Mouse (Mus musculus): ENCODE measurements around the gene Clstn3. TPM values are rescaled to one million over a fixed set of nuclear protein-coding genes. Genes with fewer than 3 reads are reported as not detected.
"Not testable (repeated sequence)": the region's sequence is repeated elsewhere in the genome, so short reads cannot be mapped to it uniquely, and the experiment has no call there.

Gene Clstn3
- polyA plus RNA-seq, 1 experiment: 0.44 TPM

DNA sequence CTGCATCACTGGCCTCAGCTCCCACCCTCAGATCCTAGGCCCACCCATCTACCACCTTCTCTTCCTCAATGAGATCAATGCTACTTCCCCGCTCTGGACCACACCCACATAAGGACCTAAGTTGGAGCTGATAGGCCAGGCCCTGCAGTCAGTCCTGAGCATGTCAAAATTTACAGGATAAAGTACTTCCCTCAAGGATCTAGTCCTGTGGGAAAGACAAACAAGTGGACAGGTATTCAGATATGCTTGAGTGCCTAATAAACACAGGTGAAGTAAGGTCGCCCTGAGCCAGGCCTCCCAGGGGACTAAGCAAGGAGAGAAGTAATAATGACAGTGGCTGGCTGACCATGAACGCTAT lies 15.0 kb upstream of the Clstn3 start:
- Histone ChIP-seq H3K4me1 (ENCODE audit: control insufficient read depth, insufficient read depth, insufficient read length, low read length) (peaks cover 27% of the 10 kb centered on the region), H3K27me3 (ENCODE audit: control insufficient read depth, insufficient read depth, low read length) (no peaks in the 10 kb centered on the region), H3K36me3 (ENCODE audit: control insufficient read depth, insufficient read depth, low read length) (no peaks in the 10 kb centered on the region), H3K27ac (ENCODE audit: insufficient read depth, low read depth, low read length) (no peak overlapping the region), H3K4me3 (ENCODE audit: low read depth, low read length) (no peak overlapping the region)
- 58% methylated on average over 3 of the region's 3 CpGs for WGBS
- TF ChIP-seq POLR2A (IDR thresholded peaks at IDR 0.05; ENCODE audit: low read depth, low read length) (no peak), CTCF (IDR thresholded peaks at IDR 0.05; ENCODE audit: extremely low read depth, insufficient read length, insufficient replicate concordance, low read depth, low read length) (no peak)

DNA sequence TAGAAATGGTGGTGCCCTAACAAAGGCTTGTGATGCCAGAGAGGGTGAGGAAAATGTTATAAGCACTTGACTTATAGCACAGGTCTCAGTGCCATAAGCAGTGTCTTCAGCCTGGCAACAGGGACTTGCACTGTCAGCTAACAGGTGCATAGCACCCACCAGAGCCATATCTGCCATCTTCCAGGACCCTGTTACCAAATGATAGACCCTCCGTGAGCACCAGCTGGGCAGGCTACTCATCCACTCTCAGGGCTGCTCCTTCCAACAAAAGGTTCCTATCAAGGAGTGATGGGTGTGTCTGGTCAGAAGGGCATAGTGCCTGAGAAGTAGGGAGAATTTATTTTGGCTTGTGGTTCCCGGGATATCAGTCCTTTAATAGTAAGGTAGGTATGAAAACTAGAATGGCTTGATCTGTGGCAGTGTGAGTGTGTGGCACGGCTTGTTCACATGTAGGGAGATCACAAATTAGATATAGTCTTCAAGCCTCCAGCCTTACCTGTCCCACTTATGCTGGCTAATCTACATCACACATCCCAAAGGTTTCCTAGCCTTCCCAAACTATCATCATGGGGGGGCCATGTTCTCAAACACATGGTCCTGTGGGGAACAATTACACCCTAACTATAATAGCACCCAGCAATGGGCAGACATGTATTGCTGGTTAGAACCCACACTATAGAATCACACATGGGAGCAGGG lies 14.4 kb upstream of the Clstn3 start:
- Histone ChIP-seq H3K36me3 (ENCODE audit: control insufficient read depth, insufficient read depth, low read length) (no peaks in the 10 kb centered on the region), H3K27me3 (ENCODE audit: control insufficient read depth, insufficient read depth, low read length) (no peaks in the 10 kb centered on the region), H3K27ac (ENCODE audit: insufficient read depth, low read depth, low read length) (peak overlapping the region; percentile 80), H3K4me3 (ENCODE audit: low read depth, low read length) (no peak overlapping the region), H3K4me1 (ENCODE audit: control insufficient read depth, insufficient read depth, insufficient read length, low read length) (peaks cover 27% of the 10 kb centered on the region)
- 34% methylated on average over 3 of the region's 3 CpGs for WGBS
- TF ChIP-seq POLR2A (IDR thresholded peaks at IDR 0.05; ENCODE audit: low read depth, low read length): no peak
- no peak for TF ChIP-seq CTCF (IDR thresholded peaks at IDR 0.05; ENCODE audit: extremely low read depth, insufficient read length, insufficient replicate concordance, low read depth, low read length)

DNA sequence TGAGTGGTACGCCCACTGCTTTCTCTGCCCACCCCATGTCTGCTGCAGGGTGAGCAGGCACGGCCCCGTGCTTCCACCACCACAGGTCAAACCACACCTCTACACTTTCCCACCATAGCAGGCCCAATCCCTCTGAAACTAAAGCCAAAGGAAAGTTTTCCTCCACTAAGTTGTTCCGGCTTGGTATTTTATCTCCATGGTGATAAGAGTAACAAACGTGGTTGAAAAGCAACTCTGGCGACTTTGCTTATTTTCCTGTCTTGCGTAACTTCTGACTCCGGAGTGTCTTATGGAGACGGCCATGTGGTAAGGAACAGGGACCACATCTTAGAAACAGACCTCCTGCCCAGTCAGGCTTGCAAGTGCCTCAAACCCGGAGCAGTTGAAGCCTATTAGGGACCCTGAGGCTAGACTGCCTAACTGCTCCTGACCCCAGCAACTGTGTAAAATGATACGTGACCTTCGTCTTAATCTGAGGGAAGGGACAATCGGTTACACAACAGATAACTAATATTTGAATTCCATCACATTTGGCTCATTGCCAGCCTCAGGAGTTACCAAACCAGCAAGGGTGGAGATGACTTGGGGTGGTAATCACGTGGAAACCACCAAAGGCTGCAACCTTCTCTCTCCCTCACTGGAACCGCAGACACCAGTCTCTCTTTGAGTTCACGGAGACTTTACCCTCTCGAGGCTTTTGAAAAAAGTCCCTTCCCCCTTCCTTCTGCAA lies 13.5 kb upstream of the Clstn3 start:
- 8% methylated on average over 17 of the region's 17 CpGs for whole genome bisulfite sequencing
- Histone ChIP-seq H3K27ac (ENCODE audit: insufficient read depth, low read depth, low read length) (peak overlapping the region; percentile 80), H3K36me3 (ENCODE audit: control insufficient read depth, insufficient read depth, low read length) (no peaks in the 10 kb centered on the region), H3K27me3 (ENCODE audit: control insufficient read depth, insufficient read depth, low read length) (no peaks in the 10 kb centered on the region), H3K4me1 (ENCODE audit: control insufficient read depth, insufficient read depth, insufficient read length, low read length) (peaks cover 26% of the 10 kb centered on the region), H3K4me3 (ENCODE audit: low read depth, low read length) (peak overlapping the region; percentile 4)
- TF ChIP-seq CTCF (IDR thresholded peaks at IDR 0.05; ENCODE audit: extremely low read depth, insufficient read length, insufficient replicate concordance, low read depth, low read length) (no peak), POLR2A (IDR thresholded peaks at IDR 0.05; ENCODE audit: low read depth, low read length) (no peak)

DNA sequence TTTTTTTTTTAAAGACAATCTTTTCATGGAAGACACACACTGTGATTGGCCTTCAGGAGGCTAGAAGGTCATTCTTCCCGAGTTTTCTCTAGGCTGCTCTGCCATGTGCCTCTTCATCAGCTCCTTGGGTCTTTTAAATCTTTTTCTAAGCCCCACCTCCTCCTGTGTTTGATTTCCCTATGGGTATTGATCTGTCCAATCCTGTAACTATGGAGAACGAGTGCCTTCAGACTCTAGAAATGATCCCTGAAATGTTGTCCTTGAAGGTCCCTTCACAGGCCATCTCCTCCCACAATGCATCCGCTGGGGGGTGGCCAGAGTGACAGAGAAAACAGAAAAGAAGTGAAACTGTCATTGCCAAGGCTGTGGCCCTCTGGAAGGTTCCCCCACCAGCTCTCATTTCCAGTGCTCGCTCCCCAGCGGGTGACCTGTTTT lies 12.6 kb upstream of the Clstn3 start:
- WGBS: 52% methylated on average over 5 of the region's 5 CpGs
- Histone ChIP-seq H3K27me3 (ENCODE audit: control insufficient read depth, insufficient read depth, low read length) (no peaks in the 10 kb centered on the region), H3K4me3 (ENCODE audit: low read depth, low read length) (no peak overlapping the region), H3K36me3 (ENCODE audit: control insufficient read depth, insufficient read depth, low read length) (no peaks in the 10 kb centered on the region), H3K27ac (ENCODE audit: insufficient read depth, low read depth, low read length) (peak overlapping the region; percentile 80), H3K4me1 (ENCODE audit: control insufficient read depth, insufficient read depth, insufficient read length, low read length) (peaks cover 20% of the 10 kb centered on the region)
- no peak for TF ChIP-seq POLR2A (IDR thresholded peaks at IDR 0.05; ENCODE audit: low read depth, low read length)
- no peak for TF ChIP-seq CTCF (IDR thresholded peaks at IDR 0.05; ENCODE audit: extremely low read depth, insufficient read length, insufficient replicate concordance, low read depth, low read length)

DNA sequence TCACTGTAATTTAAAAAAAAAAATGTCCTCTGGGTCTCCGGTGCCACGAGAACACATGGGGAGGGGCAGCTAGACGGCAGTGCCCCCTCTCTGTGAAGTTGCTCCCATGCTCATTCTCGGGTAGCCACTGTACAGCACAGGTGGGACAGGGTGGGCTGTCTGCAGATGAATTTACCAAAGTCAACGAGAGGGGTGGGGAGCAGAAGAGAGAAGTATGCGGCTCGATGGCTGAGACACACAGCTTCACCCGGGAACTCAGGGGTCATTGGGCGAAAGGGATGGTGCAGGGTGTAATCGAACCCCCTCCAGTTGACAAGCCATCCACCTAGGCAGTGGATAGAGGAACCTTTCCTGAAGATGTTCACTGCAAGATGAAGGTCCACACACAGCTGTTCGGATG lies 12.2 kb upstream of the Clstn3 start:
- 85% methylated on average over 11 of the region's 11 CpGs for WGBS
- Histone ChIP-seq H3K36me3 (ENCODE audit: control insufficient read depth, insufficient read depth, low read length) (no peaks in the 10 kb centered on the region), H3K4me1 (ENCODE audit: control insufficient read depth, insufficient read depth, insufficient read length, low read length) (peaks cover 20% of the 10 kb centered on the region), H3K27ac (ENCODE audit: insufficient read depth, low read depth, low read length) (no peak overlapping the region), H3K27me3 (ENCODE audit: control insufficient read depth, insufficient read depth, low read length) (no peaks in the 10 kb centered on the region), H3K4me3 (ENCODE audit: low read depth, low read length) (no peak overlapping the region)
- TF ChIP-seq CTCF (IDR thresholded peaks at IDR 0.05; ENCODE audit: extremely low read depth, insufficient read length, insufficient replicate concordance, low read depth, low read length): no peak

DNA sequence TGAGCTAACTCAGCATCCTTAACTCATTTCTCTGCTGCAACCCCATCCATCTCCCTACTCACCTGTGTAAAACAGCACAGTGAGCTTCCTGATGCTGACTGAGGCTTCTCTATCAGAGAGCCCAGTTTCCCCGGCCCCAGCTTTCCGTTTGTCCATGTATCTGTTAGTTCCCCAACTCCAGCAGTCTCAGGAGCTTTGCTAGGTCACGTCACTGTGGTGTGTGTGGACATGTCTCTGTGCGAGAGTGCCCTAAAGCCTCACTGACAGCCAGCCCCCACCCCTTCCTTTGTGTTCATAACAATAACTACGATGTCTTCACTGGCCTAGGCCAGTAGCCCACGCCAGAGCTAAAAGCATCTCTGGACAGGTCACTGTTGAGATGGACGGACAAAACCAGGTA lies 11.6 kb upstream of the Clstn3 start:
- H3K4me1 ChIP-seq (ENCODE audit: control insufficient read depth, insufficient read depth, insufficient read length, low read length): peaks cover 17% of the 10 kb centered on the region
- no peaks in the 10 kb centered on the region for H3K36me3 ChIP-seq (ENCODE audit: control insufficient read depth, insufficient read depth, low read length)
- H3K27me3 ChIP-seq (ENCODE audit: control insufficient read depth, insufficient read depth, low read length): no peaks in the 10 kb centered on the region
- TF ChIP-seq CTCF (IDR thresholded peaks at IDR 0.05; ENCODE audit: extremely low read depth, insufficient read length, insufficient replicate concordance, low read depth, low read length) (no peak), POLR2A (IDR thresholded peaks at IDR 0.05; ENCODE audit: low read depth, low read length) (no peak)
- no peak overlapping the region for H3K27ac ChIP-seq (ENCODE audit: insufficient read depth, low read depth, low read length)
- no peak overlapping the region for H3K4me3 ChIP-seq (ENCODE audit: low read depth, low read length)
- WGBS: 95% methylated on average over 7 of the region's 7 CpGs

DNA sequence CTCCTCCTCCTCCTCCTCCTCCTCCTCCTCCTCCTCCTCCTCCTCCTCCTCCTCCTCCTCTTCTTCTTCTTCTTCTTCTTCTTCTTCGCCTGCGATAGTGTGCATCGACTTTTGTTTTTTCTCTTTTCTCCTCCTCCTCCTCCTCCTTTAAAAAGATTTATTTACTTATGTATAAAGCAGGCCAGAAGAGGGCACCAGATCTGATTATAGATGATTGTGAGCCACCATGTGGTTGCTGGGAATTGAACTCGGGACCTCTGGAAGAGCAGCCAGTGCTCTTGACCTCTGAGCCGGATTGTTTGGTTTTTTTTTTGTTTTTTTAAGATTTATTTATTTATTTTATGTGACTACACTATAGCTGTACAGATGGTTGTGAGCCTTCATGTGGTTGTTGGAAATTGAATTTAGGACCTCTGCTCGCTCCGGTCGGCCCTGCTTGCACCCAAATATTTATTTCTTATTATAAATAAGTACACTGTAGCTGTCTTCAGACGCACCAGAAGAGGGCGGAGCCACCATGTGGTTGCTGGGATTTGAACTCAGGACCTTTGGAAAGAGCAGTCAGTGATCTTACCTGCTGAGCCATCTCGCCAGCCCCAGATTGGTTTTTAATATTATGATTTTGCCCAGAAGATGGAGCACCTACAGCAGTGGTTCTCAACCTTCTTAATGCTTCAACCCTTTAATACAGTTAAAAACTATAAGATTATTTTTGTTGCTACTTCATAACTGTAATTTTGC lies 10.9 kb upstream of the Clstn3 start:
- not testable (repeated sequence) for H3K4me3 ChIP-seq (ENCODE audit: low read depth, low read length); H3K36me3 ChIP-seq (ENCODE audit: control insufficient read depth, insufficient read depth, low read length); H3K27me3 ChIP-seq (ENCODE audit: control insufficient read depth, insufficient read depth, low read length); H3K27ac ChIP-seq (ENCODE audit: insufficient read depth, low read depth, low read length)
- H3K4me1 ChIP-seq (ENCODE audit: control insufficient read depth, insufficient read depth, insufficient read length, low read length): peaks cover 13% of the 10 kb centered on the region
- WGBS: 82% methylated on average over 8 of the region's 11 CpGs
